Mouse (Mus musculus): Measurements from ENCODE around the gene Gpr19.

Gpr19 gene

GRCm38 (mm10) chr6:134922511-134923195 lies 24.3 kb upstream of the Gpr19 start:
- DNase-seq: no peak

DNA sequence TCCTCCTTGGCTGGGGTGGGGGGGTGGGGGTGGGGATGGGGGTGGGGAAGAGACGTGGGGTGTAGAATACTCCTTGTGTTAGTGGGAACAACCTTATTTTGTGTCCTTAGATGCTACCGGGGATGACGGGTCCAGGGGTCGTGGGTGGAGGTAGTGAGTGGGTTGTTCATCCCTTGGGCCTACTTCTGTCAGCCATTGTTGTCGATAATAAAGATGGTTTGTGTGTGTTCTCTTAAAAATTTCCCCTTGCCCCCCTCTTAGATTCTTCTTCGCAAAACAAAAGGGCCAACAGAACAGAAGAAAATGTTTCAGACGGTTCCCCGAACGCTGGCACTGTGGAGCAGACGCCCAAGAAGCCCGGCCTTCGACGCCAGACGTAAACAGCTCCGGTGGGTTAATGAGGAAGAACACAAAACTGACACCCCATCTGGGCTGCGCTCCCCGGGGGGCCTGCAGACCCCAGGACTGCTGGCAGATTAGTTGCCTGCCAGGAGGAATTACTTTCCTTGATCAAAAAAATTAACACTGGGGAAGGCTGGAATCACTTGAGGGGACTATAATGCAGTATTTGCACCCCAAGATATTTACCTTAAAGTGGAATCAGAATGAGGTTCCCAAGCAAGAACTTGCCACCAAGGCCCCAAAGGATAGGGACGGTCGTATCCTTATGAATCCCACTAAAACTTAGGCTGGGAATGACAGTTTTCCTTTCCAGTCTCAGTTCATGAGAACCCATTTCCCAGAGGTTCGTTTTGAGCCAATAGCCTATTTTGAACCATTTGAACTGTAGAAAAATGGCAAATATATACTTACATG lies 23.5 kb upstream of the Gpr19 start:
- peak; percentile 27 to 34 for DNase-seq

GRCm38 (mm10) chr6:134921014-134921694 lies 22.8 kb upstream of the Gpr19 start:
- DNase-seq: peak; percentile 81 to 82

GRCm38 (mm10) chr6:134920190-134921013 lies 22.0 kb upstream of the Gpr19 start, which contains the start of gene Cdkn1b:
Cdkn1b (plus strand) TSS chr6:134920401.
- DNase-seq: peak; percentile 90 to 92

DNA sequence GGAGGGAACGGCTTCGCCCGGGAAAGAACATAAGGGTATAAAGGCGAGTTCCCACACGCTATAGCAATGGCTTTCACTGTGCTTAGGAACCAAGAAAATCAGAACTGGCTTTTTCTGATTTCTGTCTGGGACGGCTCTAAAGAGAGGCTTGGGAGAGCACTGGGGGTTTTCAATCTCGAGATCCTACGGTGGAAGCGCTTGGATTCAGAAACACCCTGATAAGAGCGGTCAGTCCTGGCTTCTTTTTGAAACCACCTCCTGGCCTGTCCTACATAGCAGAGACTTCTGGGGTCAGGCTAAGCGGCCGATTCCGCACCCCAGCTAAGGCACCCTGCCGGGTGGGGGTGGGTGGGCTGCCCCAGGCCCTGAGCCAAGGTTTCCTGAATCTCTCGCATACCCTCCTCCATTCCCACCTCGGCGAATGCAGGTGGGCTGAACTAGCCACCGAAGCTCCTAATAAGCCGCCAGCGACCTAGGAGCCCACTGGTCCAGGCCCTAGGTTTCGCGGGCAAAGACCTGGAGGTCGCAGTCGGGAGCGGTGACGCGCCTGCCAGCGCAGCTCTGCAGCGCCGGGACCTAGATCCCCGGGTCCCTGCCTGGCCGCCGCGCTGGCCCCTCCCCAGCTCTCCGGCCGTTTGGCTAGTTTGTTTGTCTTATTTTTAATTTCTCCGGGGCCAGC lies 21.3 kb upstream of the Gpr19 start:
- DNase-seq: no peak

- DNase-seq: no peak
Observed at GRCm38 (mm10) chr6:134918769-134919168, 20.4 kb upstream of the Gpr19 start.

GRCm38 (mm10) chr6:134917087-134917486 lies 18.7 kb upstream of the Gpr19 start:
- DNase-seq: peak; percentile 50 to 62

GRCm38 (mm10) chr6:134916641-134917040 lies 18.3 kb upstream of the Gpr19 start:
- no peak for DNase-seq

GRCm38 (mm10) chr6:134914523-134914922 lies 16.1 kb upstream of the Gpr19 start:
- no peak for DNase-seq

- no peak for DNase-seq
Observed at GRCm38 (mm10) chr6:134905811-134906210, 7.4 kb upstream of the Gpr19 start.

GRCm38 (mm10) chr6:134903891-134904884 lies 5.8 kb upstream of the Gpr19 start:
- no peak for DNase-seq

DNA sequence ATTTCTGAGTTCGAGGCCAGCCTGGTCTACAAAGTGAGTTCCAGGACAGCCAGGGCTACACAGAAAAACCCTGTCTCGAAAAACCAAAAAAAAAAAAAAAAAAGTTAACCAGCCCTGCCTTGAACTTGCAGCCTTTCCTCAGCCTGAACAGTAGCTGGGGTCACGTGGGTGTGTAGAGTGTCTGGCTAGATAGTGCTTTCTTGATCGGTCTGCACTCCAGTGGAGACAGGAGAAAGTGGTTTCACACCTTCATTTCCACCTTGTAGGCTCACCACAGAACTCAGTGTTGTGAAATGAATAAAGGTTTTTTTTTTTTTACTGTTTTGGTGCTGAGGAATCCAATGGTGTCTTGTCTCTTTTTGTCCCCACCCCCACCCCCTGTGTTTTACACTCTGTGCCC lies 5.0 kb upstream of the Gpr19 start:
- DNase-seq: no peak

- DNase-seq: peak; percentile 97 to 98
Observed at GRCm38 (mm10) chr6:134897443-134898094, 809 bp downstream of the Gpr19 start.

GRCm38 (mm10) chr6:134896570-134897436 lies 1.6 kb downstream of the Gpr19 start:
- DNase-seq: no peak

DNA sequence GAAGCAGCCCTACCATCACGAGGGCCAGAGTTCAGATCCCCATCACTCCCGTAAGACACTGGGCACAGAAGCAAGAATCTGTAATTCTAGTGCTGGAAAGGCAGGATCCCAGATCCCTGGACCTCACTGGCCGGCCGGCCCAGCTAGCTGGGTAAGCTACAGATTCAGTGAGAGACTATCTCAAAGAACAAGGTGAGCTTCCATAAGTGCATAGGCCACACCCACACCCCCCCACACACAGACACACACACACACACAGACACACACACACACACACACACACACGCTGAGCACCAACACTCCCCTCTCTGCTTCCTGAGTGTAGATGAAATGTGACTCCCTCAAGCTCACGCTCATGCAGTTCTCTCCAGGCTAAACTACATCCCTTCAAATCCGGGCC lies 7.9 kb downstream of the Gpr19 start:
- DNase-seq: no peak

DNA sequence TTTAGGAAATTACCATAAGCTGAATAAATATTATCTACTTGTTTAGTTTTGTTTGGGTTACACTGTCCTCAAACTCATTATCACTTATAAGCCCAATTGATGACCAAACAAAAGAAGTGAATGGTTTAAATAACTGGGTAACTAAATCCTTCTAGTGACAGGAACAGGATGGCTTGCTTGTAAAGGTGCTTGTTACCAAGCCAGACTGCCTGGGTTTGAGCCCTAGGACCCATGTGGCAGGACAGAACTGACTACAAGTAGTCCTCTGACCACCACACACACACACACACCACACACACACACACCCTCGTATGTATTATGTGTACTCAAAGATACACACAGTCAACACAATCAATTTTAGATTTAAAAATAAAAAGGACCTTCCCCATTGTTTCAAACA lies 8.6 kb downstream of the Gpr19 start:
- no peak for DNase-seq

DNA sequence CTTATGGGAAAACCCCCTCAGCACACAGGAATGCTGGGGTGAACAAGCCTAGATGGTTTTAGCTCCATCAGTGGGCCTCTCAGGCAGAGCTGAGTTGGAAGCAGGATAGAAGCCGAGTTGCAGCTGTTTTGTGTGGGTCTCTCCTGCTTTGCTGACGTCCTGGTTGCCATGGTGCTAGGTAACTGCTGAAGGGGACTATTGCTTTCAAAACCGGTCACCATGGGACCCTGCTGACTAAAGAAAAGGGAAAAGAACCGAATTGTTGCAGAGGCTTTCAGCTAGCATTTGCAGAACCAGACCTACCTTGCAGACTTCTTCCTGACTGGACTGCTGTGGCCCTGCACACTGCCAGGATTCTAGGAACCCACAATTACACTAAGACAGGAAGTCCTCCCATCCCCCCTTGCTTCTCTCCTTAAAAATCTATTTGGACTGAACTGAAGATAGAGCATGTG lies 9.8 kb downstream of the Gpr19 start:
- peak in 1 of 2 experiments; percentile 28 for DNase-seq

DNA sequence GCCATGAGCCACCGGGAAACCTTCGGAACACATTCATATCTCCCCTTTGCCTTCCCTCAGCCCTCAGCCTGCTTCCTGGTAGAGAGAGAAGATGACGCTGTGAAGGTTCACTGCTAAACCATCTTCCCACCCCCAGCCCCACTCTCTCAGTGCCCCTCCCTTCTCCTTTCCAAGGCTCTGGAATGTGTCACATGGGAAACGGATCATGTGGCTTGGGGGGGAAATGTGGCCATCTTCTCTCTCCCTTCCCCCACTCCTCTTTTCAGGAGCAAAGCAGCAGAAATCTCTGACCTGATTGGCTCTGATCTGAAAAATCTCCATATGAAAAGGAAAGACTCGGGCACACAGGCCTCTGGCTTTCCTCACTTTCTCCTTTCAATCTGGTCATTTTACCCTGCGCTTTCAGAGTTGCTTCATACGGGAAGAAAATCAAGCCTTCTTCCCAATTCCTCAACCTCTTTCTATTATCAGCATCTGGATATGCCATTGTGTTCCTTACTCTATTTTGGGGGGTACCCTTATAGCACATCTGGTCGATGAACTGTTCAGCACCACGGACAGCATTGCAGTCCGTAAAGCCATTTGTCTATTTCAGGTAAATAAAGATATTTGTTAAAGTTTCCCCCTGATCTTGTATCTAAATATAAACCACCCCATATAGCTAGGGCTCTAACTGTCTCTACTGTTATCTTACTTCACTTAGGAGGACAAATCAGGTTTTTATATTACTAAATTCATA lies 10.5 kb downstream of the Gpr19 start:
- peak; percentile 80 to 85 for DNase-seq

Measured in cerebellum, postnatal 36 days (tissue).